Mouse (Mus musculus): ENCODE data around the gene Nfib.

- TF ChIP-seq CTCF (IDR thresholded peaks at IDR 0.05; ENCODE audit: low read depth) (no peak), EP300 (IDR thresholded peaks at IDR 0.05; ENCODE audit: low read depth) (no peak)
Observed at GRCm38 (mm10) chr4:82402666-82403065, 302.9 kb downstream of the Nfib start.

Measured in liver, embryonic 14.5 days (tissue).